Comparison of ENCODE assay signal across 9 mouse cellular contexts in the genomic region with DNA sequence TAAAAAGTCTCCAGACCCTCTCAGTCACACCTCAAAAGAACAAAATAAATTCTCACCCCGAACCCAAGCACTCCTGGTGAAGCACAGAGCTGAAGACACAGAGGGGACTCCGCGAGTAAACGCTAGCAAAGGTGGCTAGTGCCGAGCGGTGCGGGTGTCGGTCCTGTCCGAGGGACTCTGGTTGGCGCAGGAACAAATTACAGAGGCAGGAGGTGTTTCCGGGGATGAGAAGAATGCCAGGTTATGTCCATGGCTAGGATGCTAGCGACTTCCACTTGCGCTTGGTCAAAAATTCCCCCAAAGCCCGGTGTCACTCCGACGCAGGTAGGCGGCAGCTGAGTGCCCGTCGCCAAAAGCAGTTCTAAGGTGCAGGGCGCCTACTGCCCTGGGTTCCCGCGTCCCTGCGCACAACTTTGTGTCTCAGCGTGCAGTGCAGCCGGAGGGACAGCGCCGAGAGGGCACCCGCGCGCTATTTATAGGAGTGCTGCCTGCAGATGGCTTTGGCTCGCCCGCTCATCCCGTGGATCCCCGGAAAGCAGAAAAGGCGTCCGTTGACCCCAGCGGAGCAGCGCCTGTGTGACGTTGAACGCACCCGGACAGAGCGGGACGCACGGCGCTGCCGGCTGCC. TPM values are rescaled to one million over a fixed set of nuclear protein-coding genes. Genes with fewer than 3 reads are reported as not detected.
DNase-seq lines count a peak whose midpoint lies in the region; ATAC-seq and TF ChIP-seq lines count a peak whose summit lies in the region.
"Had no signal": no experiment of that assay in that cellular context is flagged by ENCODE, and none has a peak within 500 bp of the region (broad histone marks: within the 10 kb centered on the region; RNA-seq: fewer than 3 reads in every experiment).

No protein-coding gene starts in this region.

- WGBS in heart, embryonic 10.5 days, result 1% methylated on average over 46 of the region's 46 CpGs
- WGBS in forebrain, embryonic 16.5 days, result under 1% methylated on average over 46 of the region's 46 CpGs
- under 1% methylated on average over 46 of the region's 46 CpGs for WGBS in midbrain, embryonic 11.5 days

- no peaks in the 10 kb centered on the region for H3K9me3 ChIP-seq in heart, embryonic 10.5 days
- H3K9me3 ChIP-seq in E14TG2a.4 (ENCODE audit: low read length), result no peaks in the 10 kb centered on the region
- H3K9me3 ChIP-seq in forebrain, embryonic 16.5 days (ENCODE audit: control insufficient read depth, low read length), result no peaks in the 10 kb centered on the region
- H3K9me3 ChIP-seq in midbrain, embryonic 11.5 days (ENCODE audit: control insufficient read depth, low read length), result no peaks in the 10 kb centered on the region

- peak overlapping the region; percentile 80 for H3K4me2 ChIP-seq in forebrain, embryonic 16.5 days (ENCODE audit: low read length)
- H3K4me2 ChIP-seq in midbrain, embryonic 11.5 days, result peak overlapping the region; percentile 74

- H3K9ac ChIP-seq in forebrain, embryonic 16.5 days (replicated peaks; ENCODE audit: low read depth, low read length), result peak overlapping the region; percentile 52
- H3K9ac ChIP-seq in midbrain, embryonic 11.5 days (ENCODE audit: low read length), result 0 out of 2 replicates have a peak overlapping the region, but pooled peaks have one; percentile 12
- H3K9ac ChIP-seq: liver, embryonic 14.5 days had no signal

- peaks cover 61% of the 10 kb centered on the region for H3K27me3 ChIP-seq in heart, embryonic 10.5 days (ENCODE audit: insufficient read depth, poor library complexity, severe bottlenecking)
- H3K27me3 ChIP-seq in E14TG2a.4 (ENCODE audit: insufficient read depth, low read length), result peaks cover 76% of the 10 kb centered on the region
- H3K27me3 ChIP-seq in forebrain, embryonic 16.5 days (replicated peaks; ENCODE audit: control insufficient read depth, insufficient read depth, low read length), result peaks cover 24% of the 10 kb centered on the region
- H3K27me3 ChIP-seq in midbrain, embryonic 11.5 days (ENCODE audit: control insufficient read depth, insufficient read depth, low read length), result peaks cover 38% of the 10 kb centered on the region

- peak overlapping the region; percentile 59 for H3K4me3 ChIP-seq in heart, embryonic 10.5 days
- peak overlapping the region; percentile 80 for H3K4me3 ChIP-seq in E14TG2a.4 (replicated peaks; ENCODE audit: low read length)
- H3K4me3 ChIP-seq in forebrain, embryonic 16.5 days (replicated peaks; ENCODE audit: low read length), result peak overlapping the region; percentile 49
- H3K4me3 ChIP-seq in midbrain, embryonic 11.5 days (ENCODE audit: low read depth, low read length), result peak overlapping the region; percentile 37

- no peak for DNase-seq in heart, embryonic 10.5 days (ENCODE audit: low spot score)
- no peak for DNase-seq in heart, adult 11 months
- peak; percentile 94 for DNase-seq in midbrain, embryonic 11.5 days (ENCODE audit: low spot score, missing footprints)
- DNase-seq in spleen, postnatal 36 days (ENCODE audit: low spot score in 2 of 2), result no peak
- DNase-seq in spleen, postnatal 14 days (ENCODE audit: low spot score in 2 of 2), result no peak
- no peak for DNase-seq in spleen, postnatal 10 days (ENCODE audit: low spot score in 2 of 2)

- peak; percentile 41 for ATAC-seq in forebrain, embryonic 16.5 days
- peak; percentile 22; the same call in 1 of the 2 replicates for ATAC-seq in midbrain, embryonic 11.5 days (ENCODE audit: low FRiP score)

- no peak overlapping the region for H3K27ac ChIP-seq in heart, embryonic 10.5 days
- H3K27ac ChIP-seq in forebrain, embryonic 16.5 days (ENCODE audit: low read length), result no peak overlapping the region
- H3K27ac ChIP-seq in midbrain, embryonic 11.5 days (ENCODE audit: low read depth, low read length), result no peak overlapping the region
- H3K27ac ChIP-seq: liver, embryonic 14.5 days had no signal

- H3K36me3 ChIP-seq in heart, embryonic 10.5 days, result no peaks in the 10 kb centered on the region
- H3K36me3 ChIP-seq in E14TG2a.4 (ENCODE audit: insufficient read depth, low read length), result no peaks in the 10 kb centered on the region
- no peaks in the 10 kb centered on the region for H3K36me3 ChIP-seq in forebrain, embryonic 16.5 days (ENCODE audit: control insufficient read depth, insufficient read depth)
- H3K36me3 ChIP-seq in midbrain, embryonic 11.5 days (ENCODE audit: control insufficient read depth, insufficient read depth, low read length), result no peaks in the 10 kb centered on the region

- no peak for TF ChIP-seq CTCF in E14TG2a.4 (conservative IDR thresholded peaks at IDR 0.05; ENCODE audit: low read length)

- H3K4me1 ChIP-seq in heart, embryonic 10.5 days, result peaks cover 34% of the 10 kb centered on the region
- H3K4me1 ChIP-seq in E14TG2a.4 (replicated peaks; ENCODE audit: low read depth, low read length), result peaks cover 36% of the 10 kb centered on the region
- peaks cover 32% of the 10 kb centered on the region for H3K4me1 ChIP-seq in forebrain, embryonic 16.5 days (replicated peaks; ENCODE audit: control insufficient read depth, insufficient read depth, low read length)
- peaks cover 4% of the 10 kb centered on the region; the same call in 1 of the 2 replicates for H3K4me1 ChIP-seq in midbrain, embryonic 11.5 days (ENCODE audit: control insufficient read depth, insufficient read depth, low read length)

RNA-seq across cellular contexts. Expression of a gene that starts 0.5 kb away (rescaled TPM):
- 0.35 and 0.51 TPM in 2 replicates for polyA plus RNA-seq in heart, embryonic 10.5 days (2016; fragmentation: Nextera tagmentation; extraction: Ambion mirVana)
- 9.4 and 15.2 TPM in 2 replicates for polyA plus RNA-seq in forebrain, embryonic 16.5 days (2015; fragmentation: Nextera tagmentation; extraction: Ambion mirVana)
- 0.80 and 1.2 TPM in 2 replicates for polyA plus RNA-seq in midbrain, embryonic 11.5 days (2014; fragmentation: Nextera tagmentation; extraction: Ambion mirVana)
